Mouse (Mus musculus): Measurements from ENCODE around the gene Cdk5r1. TPM values are rescaled to one million over a fixed set of nuclear protein-coding genes. Genes with fewer than 3 reads are reported as not detected.
A peak's percentile ranks its signal among the peaks of the same experiment; 100 is the strongest.

Cdk5r1 gene
- total RNA-seq, 2 experiments from 2014 or later = 5.5 to 7.2 TPM

DNA sequence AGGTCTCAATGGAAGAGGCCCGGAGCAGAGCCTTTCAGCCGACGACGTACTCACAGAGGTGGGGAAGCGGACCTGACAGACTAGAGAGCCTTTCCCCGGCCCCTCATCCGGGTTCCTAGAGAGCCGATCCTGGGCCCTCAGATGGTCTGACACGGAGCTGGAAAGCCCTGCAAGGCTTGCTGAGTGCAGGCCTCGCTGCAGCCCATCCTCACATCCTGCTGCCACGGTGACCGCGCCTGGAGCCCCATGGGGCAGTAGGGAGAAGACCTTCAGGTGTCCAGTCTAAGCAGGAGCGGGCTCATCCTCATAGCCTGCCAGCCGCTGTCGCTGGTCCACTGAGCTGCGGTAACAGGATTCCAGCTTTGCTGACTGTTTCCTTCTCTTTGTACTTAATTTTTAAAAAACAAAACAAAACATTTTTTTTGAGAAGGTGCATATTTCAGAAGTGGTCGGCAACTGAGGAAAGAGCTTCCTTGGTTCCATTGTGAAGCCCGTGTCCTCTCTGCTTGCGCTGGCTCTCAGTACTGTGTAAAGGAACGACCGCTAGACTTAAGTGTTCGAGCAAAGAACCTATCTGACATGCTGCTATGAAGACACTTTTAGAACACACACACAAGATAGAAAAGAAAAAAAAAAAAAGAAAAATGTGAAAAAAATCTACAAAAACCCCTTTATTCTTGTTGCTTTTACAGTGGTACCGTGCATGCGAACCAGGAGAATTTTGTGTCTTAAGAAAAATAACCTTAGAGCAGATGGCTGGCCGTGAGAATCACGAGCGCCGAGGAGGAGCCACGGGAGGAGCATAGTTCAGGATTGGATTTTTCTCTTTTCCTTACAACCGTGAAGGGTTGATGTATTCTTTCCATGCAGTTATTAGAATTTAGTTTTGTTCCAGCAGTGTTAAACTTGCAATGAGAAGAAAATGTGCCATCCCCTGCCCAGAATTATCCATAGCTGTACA lies 3.4 kb downstream of the Cdk5r1 start:
- no peak for DNase-seq

DNA sequence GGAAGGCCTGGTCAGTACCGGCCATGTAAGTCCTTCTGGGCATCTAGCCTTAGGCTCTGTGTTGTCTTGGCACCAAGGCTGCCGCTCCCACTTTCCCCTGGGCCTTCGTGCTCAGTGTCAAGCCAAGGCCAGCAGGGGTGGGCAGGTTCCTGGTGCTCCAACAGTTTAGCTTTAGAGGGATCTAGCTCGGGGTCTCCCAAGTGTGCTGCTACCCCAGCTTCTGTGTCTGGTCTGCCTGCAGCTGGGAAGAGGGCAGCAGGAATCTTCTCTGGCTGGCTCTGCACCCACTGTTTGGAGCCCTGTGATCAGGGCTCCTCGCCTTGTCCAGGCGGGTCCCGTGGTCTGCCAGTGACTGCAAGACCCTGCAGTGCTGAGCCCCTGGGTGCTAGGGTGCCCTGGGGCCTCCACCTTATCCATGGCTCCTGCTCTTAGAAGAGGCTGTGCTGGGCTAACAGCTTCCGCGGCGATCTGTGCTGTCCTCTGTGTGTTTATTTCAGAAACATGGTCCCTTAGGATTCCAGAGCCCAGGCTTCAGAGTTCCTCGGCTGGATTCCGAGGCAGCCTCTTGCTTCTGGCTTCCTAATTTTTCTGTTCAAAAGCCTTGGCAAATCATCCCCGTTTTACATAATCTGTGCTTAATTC lies 4.7 kb downstream of the Cdk5r1 start:
- no peak for DNase-seq

DNA sequence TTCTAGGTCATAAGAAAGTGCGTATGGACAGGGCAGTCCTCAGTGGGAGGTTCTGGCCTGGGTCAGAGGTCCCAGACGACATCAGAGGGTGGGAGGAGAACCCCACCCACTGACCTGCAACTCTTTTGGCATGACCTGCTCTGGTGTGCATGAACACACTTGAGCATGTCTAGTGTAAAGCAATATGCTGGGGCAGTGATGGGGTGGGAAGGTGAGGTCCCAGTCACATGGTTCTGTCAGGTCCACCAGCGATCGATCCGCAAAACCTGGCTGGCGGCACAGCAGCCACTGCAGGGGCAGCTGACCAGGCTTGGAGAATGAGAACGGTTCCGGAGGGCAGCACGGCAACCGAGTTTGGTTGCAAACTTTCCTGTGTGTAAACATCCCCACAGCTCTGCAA lies 5.5 kb downstream of the Cdk5r1 start:
- DNase-seq = no peak

DNA sequence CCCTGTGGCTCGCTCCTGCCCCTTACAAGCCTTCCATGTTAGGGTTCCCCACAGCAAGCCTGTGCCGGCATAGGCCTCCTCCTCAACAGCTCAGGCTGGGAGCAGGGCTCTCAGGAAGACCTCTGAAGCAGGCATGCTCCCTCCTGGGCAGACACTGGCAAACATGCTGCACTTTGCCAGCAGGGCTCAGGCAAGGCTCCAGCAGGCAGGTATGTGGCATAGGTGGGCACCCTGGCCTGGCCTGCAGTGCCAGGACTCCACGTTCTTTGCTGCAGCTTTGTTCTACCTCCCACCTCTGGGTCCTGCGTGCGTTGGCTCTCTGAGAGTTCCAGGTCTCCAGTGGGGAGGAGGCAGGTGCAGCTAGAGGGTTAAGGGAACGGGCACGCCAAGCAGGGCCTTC lies 6.1 kb downstream of the Cdk5r1 start:
- no peak for DNase-seq

DNA sequence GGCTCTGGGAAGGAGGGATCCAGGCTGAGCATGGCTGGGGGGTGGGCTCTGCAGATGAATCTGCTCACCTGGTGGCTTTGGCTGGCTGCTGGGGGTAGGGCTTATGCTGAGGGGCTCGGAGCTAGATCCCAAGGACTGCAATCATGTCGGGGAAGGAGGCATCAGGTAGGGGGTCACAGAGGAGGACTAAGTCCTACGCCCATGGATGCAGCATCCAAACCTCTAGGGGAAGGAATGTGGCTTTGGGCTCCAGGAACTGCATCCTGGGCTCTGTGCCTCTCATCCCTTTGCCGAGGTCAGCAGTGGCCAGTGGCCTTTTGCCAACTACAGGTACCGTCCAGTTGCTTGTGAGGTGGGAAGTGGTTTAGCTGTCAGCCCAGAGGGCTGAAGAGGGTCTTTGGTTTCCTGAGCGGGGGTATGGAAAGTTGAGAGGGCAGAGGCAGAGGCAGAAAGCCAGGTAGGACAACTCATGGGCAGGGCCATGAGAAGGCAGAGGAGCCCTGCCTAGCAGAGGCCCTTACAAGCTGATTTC lies 6.8 kb downstream of the Cdk5r1 start:
- DNase-seq = no peak

DNA sequence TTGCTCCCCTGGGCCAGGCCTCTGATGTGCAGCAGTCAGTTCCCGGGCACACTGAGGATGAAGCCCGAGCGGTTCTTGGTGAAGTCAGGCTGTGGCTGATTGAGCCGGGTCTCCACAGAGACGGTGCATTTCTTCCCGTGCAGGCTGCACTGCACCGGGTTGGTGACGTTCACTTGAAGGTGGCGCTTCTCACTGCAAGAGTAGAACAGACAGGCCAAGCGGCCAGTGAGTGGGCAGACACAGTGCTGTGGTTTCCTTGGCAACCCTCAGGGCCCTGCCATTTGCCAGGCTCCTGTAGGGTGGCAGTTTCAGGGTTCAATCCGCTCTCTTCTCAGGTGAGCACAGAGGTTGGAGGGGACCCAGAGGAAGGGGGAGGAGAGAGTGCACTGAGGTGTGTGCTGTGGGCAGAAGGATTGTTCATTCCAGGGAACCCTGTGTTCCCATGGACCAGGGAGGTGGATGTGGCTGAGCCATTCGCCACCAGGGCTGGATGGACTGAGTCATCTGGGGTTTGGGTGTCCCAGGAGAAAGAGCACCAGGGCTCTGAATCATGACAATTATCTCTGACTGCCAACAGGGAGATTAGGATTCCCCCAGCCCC lies 7.5 kb downstream of the Cdk5r1 start:
- no peak for DNase-seq

DNA sequence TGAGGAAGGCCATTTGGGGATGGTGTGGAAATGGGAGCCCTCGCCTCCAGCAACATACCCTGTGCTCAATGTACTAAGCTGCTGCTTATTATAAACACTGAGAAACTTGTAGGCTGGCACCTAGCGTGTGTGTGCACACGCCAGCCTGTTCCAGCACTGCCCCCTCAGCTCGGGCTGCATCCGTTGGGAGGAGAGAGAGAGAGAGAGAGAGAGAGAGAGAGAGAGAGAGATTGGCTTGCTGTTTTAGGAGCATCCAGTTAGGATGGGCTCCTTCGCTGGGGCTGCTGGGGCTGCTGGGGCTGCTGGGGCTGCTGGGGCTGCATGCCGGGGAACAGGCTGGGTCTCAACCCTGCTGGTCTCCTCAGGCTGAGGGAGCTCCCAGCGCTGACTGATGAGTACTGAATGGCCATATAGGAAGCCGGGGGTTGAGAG lies 8.3 kb downstream of the Cdk5r1 start:
- no peak for DNase-seq

DNA sequence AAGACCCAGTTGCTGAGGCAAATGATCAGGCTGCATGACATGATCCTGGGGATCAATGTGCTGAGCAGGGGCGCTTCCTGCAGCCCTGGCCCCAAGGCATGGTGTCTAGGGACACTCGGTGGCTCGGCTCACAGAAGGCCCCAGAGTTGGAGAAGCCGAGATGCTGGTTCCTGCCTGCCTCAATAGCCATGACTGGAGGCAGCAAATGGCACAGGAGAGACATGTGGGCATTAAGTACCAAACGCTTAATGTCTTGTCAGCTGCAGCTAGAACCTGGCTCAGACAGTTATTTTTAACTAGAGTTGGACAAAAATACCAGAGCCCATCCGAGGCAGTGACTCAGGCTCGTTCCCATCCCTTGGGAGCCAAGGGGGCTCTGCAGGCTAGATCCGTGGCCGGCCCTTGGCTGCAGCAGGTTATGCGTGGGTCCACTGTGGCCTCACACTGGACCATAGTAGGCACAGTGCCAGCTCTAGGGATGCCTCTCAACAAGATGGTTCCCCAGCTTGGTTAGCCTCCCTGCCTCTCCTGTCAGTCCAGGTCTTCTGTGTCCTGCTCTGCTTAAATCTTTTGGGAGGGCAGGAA lies 8.9 kb downstream of the Cdk5r1 start:
- no peak for DNase-seq

DNA sequence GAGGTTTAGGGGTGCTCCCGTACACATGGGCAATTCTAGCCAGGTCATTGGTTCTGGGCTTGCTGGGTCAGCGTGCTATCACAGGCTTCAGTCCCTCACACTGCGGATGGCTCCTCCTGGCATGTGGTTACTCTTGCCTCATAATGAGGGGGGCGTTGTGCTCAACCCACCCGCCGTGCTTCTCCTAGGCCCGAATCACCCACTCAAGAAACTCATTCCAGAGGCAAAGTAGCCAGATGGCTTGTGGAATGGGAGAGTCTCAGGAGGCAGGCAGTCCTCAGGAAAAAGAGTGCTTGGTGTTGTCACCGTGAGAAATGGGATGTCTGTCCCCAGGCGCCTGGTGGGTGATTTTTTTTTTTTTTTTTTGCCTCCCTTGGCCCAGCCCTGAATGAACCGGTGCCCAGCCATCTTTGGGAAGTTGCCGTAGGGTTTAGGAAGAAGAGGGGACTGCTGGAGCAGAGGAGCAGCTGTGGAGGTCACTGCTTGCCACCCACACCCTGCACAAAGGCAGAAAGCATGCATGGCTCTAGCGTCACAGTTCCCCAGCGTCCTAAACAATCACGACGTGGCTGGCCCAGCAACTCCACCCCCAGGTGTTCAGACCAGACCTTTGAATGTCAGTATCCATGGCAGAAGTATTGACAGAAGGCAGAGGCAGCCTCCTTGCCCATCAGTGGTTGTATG lies 11.2 kb downstream of the Cdk5r1 start:
- no peak for DNase-seq

DNA sequence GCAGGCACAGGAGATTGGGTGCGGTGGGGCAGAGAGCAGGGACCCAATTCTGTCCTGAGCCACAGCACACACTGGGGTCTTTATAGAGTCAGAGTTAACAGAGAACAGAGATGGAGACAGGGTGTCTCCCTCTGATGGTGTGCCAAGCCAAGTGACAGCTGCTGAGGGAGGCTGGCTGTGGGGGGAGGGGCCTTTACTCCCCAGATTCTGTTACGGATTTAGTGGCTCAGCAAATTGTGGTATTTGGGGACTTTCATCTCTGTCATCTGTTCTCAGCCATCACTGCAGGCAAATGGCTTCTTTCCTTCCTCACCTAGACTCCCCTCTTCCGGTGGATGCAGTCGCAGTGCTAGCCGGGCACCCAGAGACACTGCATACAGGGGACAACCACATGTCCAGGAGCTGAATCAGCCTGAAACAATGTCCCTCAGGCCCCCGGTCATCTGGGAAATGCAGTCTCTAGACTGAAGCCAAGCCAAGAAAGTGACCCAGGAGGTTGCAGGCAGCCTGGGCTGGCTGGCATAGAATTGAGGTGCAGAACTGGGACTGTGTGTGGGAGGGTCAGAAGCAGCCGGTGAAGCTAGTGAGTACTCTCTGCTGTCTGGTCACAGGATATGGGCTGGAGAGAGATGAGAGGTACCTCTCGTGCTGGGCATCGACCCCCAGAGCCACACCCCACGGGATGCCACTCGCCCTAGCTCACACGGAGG lies 12.5 kb downstream of the Cdk5r1 start:
- DNase-seq = peak; percentile 45

DNA sequence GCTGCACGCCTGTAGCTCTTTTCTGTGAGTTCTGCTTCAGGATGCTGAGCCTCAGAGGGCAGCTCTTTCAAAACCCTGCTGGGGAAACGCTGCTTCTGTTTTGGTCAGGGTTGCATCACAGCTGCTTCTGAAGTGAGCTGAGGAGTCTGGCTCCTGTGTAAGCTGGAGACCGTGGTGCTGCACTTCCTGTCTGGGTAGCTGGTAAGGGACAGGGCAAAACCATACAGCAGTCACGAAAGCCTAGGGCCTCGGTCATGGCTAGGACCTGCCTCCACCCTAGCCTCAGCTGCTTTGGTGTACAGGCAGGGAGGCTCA lies 13.0 kb downstream of the Cdk5r1 start:
- no peak for DNase-seq

DNA sequence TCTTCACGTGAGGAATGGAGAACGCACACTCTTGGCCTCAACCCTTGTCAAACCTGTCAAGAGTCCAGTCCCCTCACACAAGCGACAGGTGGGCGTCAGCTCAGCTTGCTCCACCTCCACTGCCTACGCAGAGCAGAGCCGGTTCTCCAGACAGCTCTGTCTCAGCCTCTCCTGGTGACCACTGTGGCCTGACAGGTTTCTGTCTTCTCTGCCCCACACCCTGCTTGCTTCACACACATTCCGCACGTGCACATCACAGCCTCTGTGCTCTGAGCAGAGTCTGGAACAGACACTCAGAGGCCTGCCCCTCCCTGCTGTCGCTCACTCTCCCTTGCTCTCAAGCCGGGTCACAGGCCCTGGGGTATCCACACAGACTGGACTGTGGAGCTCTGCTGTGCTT lies 14.0 kb downstream of the Cdk5r1 start:
- no peak for DNase-seq

DNA sequence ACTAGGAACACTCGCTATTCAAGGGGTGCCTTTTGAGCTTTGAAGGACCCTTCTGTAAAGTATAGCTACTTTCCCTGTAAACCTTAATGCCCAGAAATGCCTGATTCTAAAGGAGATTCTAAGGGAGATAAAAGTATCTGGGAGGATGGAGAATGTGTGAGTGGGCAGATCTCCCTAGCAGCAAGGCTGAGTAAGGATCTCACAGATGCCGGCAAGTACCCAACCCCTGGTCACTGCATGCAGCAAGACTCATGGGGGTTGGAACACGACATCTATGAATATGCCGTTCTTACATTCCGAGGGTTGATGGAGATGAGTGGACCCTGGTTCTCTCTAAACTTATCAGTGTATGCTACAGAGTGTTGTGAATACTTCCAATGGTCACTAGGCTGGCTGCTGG lies 16.4 kb downstream of the Cdk5r1 start:
- DNase-seq = no peak

DNA sequence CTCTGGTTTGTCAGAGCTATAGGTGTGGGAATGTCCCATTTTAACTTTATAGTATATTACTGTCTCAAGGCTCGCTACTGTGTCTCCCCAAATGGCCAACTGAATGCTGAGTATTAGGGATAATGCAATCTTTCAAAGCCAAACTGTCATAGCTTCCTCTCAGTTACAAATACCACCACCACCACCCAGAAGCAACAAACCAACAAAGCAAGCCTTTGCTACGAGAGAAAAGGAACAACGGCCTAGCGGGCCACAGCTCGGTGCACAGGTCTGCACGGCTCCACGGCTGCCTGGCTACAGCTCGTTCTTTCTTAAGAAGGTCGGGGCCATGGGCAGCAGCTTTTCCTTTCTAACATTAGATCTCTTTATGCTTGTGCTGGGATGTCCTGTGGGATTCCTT lies 18.0 kb downstream of the Cdk5r1 start:
- DNase-seq = no peak

DNA sequence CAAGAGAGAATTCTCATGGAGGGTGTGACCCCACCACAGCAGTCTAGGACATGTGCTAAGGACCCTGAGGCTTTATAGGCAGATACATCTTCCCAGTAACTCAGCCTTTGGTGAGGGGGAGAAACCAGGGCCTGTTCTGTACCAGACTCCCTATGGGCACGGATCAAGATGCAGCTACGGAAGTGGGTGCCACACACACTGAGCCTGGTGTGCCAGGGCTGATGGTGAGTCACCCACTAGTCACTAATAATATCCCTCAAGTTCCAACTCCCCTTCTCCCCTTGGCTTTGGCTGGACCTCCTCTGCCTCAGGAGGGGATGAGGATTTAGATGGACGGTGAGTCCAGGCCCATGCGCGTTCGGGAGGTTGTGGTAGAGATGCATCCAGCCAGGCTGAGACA lies 19.1 kb downstream of the Cdk5r1 start:
- DNase-seq = no peak

DNA sequence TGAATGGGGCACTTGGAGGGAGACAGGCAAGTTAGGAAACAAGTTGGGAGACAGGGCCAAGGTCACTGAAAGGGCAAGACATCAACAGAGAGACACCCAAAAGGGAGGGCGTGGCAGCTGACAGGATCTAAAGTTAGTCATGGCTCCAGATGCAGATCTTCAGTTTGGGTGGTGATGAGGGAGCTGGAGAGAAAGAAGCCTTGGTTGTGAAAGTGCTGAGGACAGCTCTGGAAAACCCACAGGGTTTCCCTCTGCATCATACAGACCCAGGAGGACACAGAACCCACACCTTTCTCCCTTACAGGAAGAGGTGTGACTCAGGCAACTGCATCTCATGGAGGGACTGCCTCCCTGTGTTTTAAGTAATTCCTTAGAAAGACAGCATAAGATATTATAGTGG lies 19.8 kb downstream of the Cdk5r1 start:
- DNase-seq = no peak

DNA sequence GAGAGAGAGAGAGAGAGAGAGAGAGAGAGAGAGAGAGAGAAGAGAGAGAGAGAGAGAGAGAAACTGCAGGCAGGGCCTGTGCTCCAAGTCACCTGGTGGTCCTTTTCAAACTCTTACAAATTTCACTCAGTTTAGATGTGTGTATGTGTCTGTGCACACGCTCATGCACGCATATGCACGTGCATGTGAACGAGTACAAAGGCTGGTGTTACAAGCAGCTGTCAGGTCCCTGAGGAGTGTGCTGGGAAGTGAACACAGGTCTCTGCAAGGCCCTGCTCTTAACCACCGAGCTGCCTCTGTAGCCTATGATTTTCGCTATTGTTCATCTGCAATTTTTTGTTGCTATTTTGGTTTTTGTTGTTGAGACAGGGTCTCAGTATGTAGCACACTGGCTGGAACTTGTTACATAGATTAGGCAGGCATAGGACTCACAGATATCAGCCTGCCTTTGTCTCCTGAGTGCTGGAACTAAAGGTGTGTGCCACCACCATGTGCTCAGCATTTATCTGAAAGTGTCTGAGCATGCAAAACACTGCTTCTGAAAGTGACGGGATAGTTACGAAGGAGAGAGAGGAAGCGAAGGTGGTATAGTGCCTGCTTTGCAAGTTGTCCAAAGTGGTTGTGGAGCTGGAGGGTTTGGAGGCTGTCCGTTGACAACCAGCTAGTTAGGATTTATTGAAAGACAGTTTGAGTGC lies 20.5 kb downstream of the Cdk5r1 start:
- DNase-seq = no peak

DNA sequence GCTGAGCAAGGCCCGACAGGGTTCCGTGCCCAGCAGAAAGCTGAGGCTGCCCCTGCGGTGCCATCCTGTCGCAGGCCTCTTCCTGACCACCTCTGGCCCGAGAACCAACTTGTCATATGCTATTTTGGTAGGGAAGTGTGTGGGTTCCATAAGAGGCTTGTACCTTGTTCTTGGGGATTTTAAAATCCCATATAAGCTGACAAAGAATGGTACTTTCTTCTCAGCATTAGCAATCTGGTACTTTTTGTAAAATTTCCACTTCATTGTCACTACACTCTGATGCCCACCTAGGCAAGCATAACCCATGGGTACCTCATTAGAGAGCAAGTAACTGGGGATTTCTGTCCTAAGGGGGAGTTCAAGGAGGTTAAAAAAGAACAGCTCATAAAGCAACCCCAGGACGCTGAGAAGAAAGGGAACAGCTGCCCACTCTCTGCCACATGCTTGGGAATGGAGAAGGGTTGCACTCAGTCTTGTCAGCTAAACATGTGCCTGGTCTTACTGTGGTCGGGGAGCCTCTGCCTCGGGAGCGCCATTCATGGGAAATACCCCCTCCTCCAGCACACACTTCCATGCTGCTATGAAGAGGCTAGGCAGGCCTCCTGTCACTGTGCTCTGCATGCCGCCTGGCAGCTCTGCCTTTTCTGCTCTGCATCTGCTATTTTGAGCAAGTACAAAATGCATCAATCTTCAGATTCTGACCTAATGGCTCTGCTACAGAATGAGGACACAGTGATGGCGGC lies 21.7 kb downstream of the Cdk5r1 start:
- no peak for DNase-seq

DNA sequence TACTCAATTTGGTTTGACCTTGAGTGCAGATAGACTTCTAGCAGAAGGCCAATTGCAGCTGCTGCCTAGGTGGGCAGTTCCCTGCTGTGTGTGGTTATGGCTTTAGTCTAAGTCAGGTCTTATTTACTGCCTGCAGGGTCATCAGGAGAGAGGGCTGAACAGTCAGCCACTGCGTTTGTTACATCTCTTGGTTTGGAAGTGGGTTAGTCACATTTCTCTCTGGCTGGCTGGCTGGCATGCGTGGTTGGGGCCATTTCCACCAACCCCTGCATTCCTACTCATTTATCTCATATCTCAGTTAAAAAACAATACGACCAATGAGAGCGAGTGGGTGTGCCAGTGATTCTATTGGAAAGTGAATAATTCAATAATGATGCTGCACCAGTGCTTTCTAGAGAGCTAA lies 22.7 kb downstream of the Cdk5r1 start:
- DNase-seq = no peak

DNA sequence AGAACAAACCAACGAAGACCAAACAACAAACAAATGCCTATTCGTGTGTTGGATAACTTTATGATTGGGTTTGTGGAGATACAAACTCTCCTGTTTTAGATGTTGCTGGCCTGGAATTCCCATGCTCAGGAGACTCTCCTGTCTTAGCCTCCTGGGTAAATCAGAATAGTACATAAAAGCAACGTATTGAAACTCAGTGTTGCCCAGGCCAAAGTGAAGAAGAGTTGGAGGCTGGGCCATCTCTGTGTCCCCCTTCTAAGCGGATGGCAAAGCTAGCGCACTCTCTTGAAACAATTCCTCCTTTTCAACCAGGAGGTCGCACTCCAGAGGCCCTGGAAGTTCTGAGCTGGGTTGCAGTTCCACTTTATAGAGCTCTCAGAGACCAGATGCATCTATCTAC lies 26.5 kb downstream of the Cdk5r1 start:
- no peak for DNase-seq

All from gastrocnemius, postnatal 10 days (tissue).